Mouse (Mus musculus): ENCODE data around the gene Gm28308.

Gene Gm28308

GRCm38 (mm10) chr6:52246916-52247315 lies 33.8 kb upstream of the Gm28308 start:
- DNase-seq (ENCODE audit: extremely low read depth, low read depth), result no peak

- no peak for DNase-seq (ENCODE audit: extremely low read depth, low read depth)
Measured at GRCm38 (mm10) chr6:52246403-52246803, 33.3 kb upstream of the Gm28308 start.

- no peak for DNase-seq (ENCODE audit: extremely low read depth, low read depth)
Measured at GRCm38 (mm10) chr6:52245757-52246142, 32.6 kb upstream of the Gm28308 start, which contains the start of gene Hoxa11. Gene Hoxa11, minus strand, starts transcription at chr6:52245810.

DNA sequence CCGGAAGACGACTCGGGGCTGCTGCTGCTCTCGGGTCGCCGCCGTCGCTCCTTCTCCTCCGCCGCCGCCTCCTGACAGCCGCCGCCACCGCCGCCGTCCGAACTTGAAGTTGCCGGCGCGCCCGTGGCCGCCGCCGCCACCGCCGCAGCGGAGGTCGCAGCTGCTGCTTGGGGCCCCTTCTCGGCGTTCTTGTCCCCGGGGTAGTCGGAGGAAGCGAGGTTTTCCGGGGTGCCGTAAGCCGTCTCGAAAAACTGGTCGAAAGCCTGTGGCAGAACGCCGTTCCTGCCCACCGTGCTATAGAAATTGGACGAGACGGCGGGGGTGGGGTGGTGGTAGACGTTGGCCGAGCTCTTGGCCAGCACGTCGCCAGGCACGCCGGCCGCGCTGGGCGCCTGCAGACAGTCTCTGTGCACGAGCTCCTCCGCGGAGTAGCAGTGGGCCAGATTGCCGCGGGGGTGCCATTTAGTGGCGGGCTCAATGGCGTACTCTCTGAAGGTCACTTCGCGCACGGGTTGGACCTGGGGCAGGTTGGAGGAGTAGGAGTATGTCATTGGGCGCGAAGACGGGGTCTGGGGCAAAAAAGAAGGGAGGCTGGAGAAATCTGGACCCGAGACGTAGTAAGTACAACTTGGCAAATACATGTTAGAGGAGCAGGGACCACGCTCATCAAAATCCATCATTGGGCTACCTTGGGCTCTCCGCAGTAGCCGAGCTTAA lies 32.1 kb upstream of the Gm28308 start:
- no peak for DNase-seq (ENCODE audit: extremely low read depth, low read depth)

GRCm38 (mm10) chr6:52244471-52245039 lies 31.4 kb upstream of the Gm28308 start:
- DNase-seq (ENCODE audit: extremely low read depth, low read depth), result no peak

- no peak for DNase-seq (ENCODE audit: extremely low read depth, low read depth)
Measured at GRCm38 (mm10) chr6:52243681-52244121, 30.6 kb upstream of the Gm28308 start.

DNA sequence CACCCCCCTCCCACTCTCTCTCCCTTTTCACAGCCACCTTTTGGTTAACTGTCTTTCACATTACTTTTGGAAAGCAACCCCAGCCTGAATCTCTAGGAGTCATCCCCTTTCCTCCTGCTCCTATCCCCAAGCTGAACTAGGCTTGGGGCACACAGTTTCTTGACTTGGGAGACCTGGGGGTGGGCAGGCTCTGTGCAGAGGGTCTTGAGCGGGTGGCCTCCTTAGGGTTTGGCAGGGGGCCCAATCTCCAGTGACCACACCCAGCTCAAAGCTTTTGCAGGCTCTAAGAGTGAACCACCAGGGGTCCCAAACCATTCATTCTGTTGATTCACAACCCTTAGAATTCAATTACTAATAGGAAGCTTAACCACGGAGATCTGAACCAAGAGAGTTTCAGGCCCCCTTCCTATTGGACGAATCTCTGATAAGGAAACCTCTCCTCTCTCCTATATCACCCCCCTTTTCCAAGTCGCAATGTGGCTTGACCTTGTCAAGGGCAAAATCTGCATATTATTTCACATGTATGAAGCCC lies 29.7 kb upstream of the Gm28308 start:
- no peak for DNase-seq (ENCODE audit: extremely low read depth, low read depth)

DNA sequence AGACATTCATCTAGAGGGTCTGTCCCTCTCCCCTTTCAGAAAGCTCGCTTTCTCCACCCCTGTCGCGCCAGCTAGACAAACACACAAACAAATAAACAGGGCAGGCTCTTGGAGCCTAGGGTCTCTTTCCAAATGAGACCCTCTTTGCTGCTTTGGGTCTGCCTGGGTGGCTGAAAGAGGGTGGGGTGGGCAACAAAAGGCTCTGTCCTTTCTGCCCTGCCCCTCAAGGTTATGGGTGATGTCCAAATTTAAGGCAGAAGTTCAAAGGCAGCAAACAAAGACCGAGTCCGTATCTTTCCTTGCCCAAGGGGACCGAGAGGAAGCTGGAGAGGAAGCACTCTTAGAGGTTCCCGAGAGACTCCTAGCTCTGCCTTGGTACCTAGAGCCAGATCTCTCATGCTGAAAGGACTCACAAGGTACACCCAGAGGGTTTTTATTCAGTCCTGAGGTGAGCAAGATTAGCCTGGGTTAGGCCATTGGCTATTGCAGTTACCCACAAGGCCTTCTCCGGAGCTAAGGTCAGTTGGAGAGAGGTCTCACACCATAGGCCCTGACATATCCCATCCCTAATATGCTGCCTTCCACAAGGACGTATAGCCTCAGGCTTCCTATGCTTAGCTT lies 28.0 kb upstream of the Gm28308 start:
- no peak for DNase-seq (ENCODE audit: extremely low read depth, low read depth)

DNA sequence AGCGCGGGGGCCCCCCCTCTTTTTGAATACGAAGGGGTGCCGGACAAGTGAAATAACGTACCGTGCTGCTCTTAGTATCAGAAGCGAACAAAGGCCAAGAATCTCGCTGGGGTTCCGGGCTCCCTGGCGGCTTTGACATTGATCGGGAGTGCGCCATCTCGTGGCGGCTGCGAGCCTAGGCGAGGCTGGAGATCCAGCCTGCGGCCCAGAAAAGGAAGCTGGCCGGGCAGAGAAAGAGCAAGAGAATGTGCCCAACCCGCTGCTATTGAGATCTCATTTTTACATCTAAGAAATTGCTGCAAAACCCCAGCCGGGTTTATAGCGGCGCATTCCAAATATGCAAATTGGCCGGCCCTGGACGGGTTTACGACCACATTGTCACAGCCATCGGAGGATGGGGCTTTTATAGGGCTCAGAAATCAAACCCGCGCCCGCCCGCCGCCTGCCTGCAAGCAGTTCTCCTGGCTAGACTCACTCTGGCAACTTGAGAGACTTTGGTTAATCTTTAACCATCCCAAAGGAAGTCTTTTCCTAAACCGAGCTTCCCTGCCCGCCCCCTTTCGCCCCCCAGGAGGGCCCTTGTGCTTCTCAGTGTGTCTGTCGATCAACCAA lies 27.4 kb upstream of the Gm28308 start, which contains the start of gene Hoxa10:
Gene Hoxa10 (minus strand): TSS at position 466 of the 612 bp plus-strand sequence.
- DNase-seq (ENCODE audit: extremely low read depth, low read depth), result no peak

DNA sequence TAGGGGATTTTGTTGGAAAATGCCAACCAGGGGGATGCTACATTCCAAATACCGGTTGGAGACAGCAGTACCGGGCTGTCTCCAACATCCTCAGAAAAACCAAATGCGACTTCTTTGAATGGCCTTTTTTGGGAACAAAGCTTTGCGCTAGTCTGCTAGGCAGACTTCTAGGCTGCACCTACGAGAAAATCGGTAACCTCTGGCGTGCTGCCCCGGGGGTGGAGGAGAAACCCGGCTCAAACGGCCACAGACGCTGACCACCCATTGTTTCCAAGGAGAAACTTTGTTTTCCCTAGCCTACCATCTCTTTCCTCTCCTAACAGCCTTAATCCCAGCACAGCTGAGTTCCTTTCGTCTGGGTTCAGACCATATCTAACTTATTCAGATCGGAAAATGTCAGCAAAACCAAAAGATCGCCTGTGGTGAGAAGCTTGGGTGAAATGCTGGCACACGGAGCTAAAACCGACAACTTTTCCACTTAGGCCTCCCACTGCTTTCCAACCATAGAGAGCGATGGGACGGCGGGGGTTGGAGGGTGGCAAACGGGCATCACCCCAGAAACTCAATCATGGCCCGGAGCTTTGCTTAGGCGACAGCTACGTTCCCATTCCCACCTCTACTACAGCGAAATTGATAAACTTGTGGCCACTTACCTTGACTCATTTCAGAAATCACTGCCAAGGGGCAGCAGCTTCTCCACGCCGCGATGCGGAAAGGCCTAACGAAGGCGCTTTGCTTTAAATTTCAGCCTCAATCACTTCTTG lies 26.7 kb upstream of the Gm28308 start:
- DNase-seq (ENCODE audit: extremely low read depth, low read depth), result no peak

- DNase-seq (ENCODE audit: extremely low read depth, low read depth), result no peak
Measured at GRCm38 (mm10) chr6:52238976-52239375, 25.8 kb upstream of the Gm28308 start.

DNA sequence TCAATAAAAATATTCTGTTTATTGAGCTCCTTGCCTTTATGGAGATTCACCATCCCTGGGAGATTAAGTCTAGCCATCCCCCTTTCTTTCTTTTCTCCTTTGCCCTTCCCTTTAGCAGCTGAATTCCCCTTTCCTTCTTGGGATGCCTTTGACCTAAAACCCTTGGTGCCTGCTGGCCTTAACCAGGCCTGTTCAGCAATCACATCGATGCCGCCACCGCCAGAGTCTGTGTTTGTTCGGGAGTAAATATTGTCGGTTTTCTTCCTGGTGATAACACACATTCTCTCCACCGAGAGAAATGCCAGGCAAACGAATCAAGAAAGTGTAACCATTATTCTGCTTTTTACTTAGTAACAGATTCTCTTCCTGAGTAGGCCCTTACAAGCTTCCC lies 25.0 kb upstream of the Gm28308 start:
- DNase-seq (ENCODE audit: extremely low read depth, low read depth), result no peak

DNA sequence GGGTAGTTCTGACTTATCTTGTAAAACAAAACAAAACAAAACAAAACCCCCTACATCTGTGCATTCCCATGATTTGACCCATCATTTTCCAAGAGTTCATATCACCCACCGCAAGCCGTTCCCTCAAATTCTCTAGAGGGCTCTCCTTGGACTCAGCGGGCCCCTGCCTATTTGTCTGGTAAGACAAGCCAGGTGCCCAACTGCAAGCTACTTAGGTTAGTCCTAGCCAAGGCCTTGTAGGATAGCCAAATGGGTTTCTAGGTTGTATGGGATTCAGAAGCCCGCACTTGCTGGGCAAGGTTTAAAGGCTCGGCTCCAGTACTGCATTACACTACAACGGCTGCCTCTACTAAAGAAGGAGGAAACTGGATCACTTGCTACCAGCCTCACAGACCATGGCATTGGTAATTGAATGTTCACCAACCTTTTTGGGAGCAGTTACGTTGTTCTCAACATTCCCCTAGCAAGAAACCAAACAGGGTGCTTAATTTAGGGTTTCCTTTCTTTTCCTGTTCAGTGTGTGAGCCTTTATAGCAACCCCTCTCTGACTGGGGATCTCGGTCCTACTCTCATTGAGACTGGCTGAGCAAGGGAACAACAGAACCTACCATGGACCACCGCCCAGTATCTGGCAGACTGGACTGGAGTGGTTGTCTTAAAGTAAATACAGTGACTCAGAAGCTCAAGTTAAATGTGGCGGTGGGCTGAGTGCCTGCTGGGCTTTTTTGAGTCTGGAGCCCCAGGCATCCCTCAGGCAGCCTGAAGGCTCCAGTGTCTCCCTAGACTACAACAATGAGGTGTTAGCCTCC lies 24.4 kb upstream of the Gm28308 start:
- no peak for DNase-seq (ENCODE audit: extremely low read depth, low read depth)

DNA sequence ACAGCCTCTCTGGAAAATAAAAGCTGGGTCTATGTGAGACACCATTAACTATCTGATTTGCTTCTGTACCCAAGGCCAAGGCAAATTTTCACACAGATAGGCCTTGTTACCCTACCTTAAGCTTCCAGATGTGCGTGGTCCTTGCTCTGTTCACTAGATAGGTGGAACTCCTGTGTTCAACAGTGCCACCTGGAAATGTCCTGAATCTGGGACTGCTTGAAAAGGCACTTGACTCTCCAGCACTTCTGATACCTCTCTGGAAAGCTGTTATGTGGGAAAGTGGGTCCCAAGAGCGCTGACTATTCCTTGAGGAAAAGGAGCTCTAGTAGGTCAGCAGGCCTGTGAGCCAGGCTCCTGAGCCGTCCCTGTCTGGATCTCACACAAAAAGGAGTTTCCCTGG lies 23.7 kb upstream of the Gm28308 start:
- no peak for DNase-seq (ENCODE audit: extremely low read depth, low read depth)

DNA sequence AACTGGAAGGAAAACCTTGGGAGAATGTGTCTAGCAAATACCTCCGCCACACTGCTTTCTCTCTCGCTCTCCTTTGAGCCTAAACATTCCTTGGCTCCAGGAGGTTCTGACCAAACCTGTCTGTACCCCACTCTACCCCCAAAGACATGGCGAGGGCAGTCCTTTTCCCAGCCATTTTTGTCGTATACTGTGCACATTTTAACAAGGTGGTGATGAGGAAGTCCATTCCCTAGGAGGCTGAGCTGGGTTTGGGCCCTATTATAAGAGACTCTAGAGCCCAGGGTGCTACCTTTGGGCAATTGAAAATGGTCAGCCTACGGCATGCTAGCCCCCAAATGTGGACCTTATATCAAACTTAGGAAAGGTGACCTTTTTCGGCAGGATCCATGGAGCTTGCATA lies 22.7 kb upstream of the Gm28308 start:
- no peak for DNase-seq (ENCODE audit: extremely low read depth, low read depth)

GRCm38 (mm10) chr6:52235267-52235666 lies 22.1 kb upstream of the Gm28308 start:
- DNase-seq (ENCODE audit: extremely low read depth, low read depth), result no peak

- no peak for DNase-seq (ENCODE audit: extremely low read depth, low read depth)
Measured at GRCm38 (mm10) chr6:52234428-52235140, 21.4 kb upstream of the Gm28308 start.

- no peak for DNase-seq (ENCODE audit: extremely low read depth, low read depth)
Measured at GRCm38 (mm10) chr6:52233546-52234427, 20.6 kb upstream of the Gm28308 start.
